Mouse (Mus musculus) liver, postnatal 0 days (tissue): ENCODE data around the gene Tspan13. TPM values are rescaled to one million over a fixed set of nuclear protein-coding genes. Genes with fewer than 3 reads are reported as not detected.

Experiments
- ATAC-seq: fragments of 200-750 bp; cut with Nextera tagmentation; 2 replicates; pipeline ENCODE4 v1.8.0; 2017; ENCODE audit warnings: mild to moderate bottlenecking, moderate library complexity
- DNase-seq: peaks from one replicate; pipeline ENCODE4 v3.0.0-alpha.2; 2016
- H3K27ac ChIP-seq: fragments of 300-500 bp; sonication (generic); 2 replicates; pipeline ENCODE4 v1.5.1; 2014; ENCODE audit warnings: antibody characterized with exemption, moderate library complexity, mild to moderate bottlenecking, low read depth
- H3K27me3 ChIP-seq: fragments of 300-500 bp; sonication (generic); 2 replicates; pipeline ENCODE4 v1.6.1; 2014; ENCODE audit warnings: low read length, control low read depth, mixed read lengths; ENCODE audit not compliant: insufficient read depth
- H3K36me3 ChIP-seq: fragments of 300-500 bp; sonication (generic); replicated peaks from 2 replicates; pipeline ENCODE4 v1.6.1; 2014; ENCODE audit warnings: mild to moderate bottlenecking, control low read depth, low read length, moderate library complexity, mixed read lengths; ENCODE audit not compliant: insufficient read depth
- H3K4me1 ChIP-seq: fragments of 300-500 bp; sonication (generic); 2 replicates; pipeline ENCODE4 v1.6.1; 2014; ENCODE audit warnings: antibody characterized with exemption, mild to moderate bottlenecking, control low read depth; ENCODE audit not compliant: insufficient read depth
- H3K4me2 ChIP-seq: fragments of 300-500 bp; sonication (generic); 2 replicates; pipeline ENCODE4 v1.6.1; 2014; ENCODE audit warnings: low read depth, mild to moderate bottlenecking, low read length, moderate library complexity, mixed read lengths
- H3K4me3 ChIP-seq: fragments of 300-500 bp; sonication (generic); 2 replicates; pipeline ENCODE4 v1.5.1; 2014; ENCODE audit warnings: low read depth, low read length
- H3K9ac ChIP-seq: fragments of 300-500 bp; sonication (generic); replicated peaks from 2 replicates; pipeline ENCODE4 v1.6.1; 2014; ENCODE audit warnings: mild to moderate bottlenecking, moderate library complexity
- H3K9me3 ChIP-seq: fragments of 300-500 bp; sonication (generic); 2 replicates; pipeline ENCODE4 v1.6.1; 2016; ENCODE audit warnings: mild to moderate bottlenecking, control low read depth, low read length, mixed read lengths
- CTCF ChIP-seq: sonication (generic); IDR thresholded peaks from 2 replicates; pipeline ENCODE4 v1.5.1; 2016; ENCODE audit warnings: antibody characterized with exemption, low read depth
- EP300 ChIP-seq: IDR thresholded peaks from 2 replicates; pipeline ENCODE4 v1.6.1; 2016; ENCODE audit warnings: antibody characterized with exemption, low read depth, mild to moderate bottlenecking
- WGBS: fragments of 180-500 bp; shearing (Covaris S2); extraction: QIAGEN DNeasy Blood & Tissue Kit; methylation state at CpG from one replicate; pipeline ENCODE4 v1.1.7; 2014; ENCODE audit not compliant: insufficient replicate concordance; 5-methylcytosine and 5-hydroxymethylcytosine counted together
- polyA plus RNA-seq: library from polyadenylated mRNA; unstranded; fragments of >200 nt; fragmentation: Nextera tagmentation; extraction: Ambion mirVana; gene quantifications from 2 replicates; pipeline ENCODE4 v1.2.1, GENCODE M21; 2015

The Tspan13 gene
- polyA plus RNA-seq, 1 experiment from 2014 or later: 19.7 TPM

DNA sequence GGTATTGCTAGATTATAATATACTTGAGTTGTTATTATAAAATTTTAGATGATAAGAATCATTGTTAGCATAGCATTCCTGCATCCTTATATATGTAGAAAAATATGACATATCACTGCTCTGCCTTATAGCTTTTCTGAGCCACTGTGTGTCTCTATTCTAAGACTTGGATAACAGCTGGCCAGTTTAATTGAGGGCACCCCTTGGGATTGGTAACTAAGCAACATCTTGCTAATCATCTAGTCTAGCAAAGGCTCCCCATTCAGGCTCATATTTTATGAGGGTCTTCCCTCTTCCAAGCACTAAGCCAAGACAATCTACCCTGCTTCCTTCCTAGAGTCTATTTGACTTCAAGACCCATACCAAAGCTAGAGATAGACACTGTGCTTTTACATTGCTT lies 48.2 kb downstream of the Tspan13 start:
- Histone ChIP-seq H3K27me3 (no peaks in the 10 kb centered on the region), H3K4me1 (no peaks in the 10 kb centered on the region), H3K4me3 (no peak overlapping the region), H3K9me3 (no peaks in the 10 kb centered on the region), H3K36me3 (no peaks in the 10 kb centered on the region), H3K9ac (no peak overlapping the region), H3K27ac (no peak overlapping the region), H3K4me2 (no peak overlapping the region)
- DNase-seq: no peak
- TF ChIP-seq EP300: no peak
- no peak for TF ChIP-seq CTCF
- no peak for ATAC-seq

GRCm38 (mm10) chr12:35993583-35993982 lies 48.7 kb downstream of the Tspan13 start:
- no peaks in the 10 kb centered on the region for H3K27me3 ChIP-seq
- no peak overlapping the region for H3K27ac ChIP-seq
- no peak for DNase-seq
- no peaks in the 10 kb centered on the region for H3K36me3 ChIP-seq
- H3K4me2 ChIP-seq: no peak overlapping the region
- 58% methylated on average over 3 of the region's 3 CpGs for WGBS
- no peak overlapping the region for H3K9ac ChIP-seq
- H3K4me3 ChIP-seq: no peak overlapping the region
- no peaks in the 10 kb centered on the region for H3K9me3 ChIP-seq
- TF ChIP-seq CTCF: no peak
- H3K4me1 ChIP-seq: no peaks in the 10 kb centered on the region
- ATAC-seq: no peak

DNA sequence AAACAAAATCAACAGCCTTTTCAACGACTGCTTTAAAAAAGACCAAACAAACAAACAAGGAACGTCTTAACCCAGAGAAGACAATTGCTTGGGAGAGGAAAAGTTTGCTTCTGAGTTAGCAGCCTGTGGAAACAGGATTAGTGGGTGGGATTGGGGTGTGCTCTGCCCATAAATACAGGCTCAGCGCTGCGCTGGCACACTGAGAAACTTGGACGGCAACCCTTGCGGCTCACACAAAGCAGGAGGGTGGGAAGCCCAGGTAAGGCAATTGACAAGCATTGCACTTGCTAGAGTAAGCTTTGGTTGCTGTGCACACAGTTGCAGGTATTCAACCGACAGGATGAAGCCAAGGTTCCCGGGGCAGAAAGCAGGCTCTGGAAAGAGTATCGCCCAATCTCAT lies 49.6 kb downstream of the Tspan13 start, which contains the start of gene Agr2:
Agr2 (plus strand) TSS at position 197 of the 400 bp plus-strand sequence.
- no peaks in the 10 kb centered on the region for H3K27me3 ChIP-seq
- no peak within 1 kb of the TSS for H3K27ac ChIP-seq
- H3K4me1 ChIP-seq: no peaks in the 10 kb centered on the region
- no peaks in the 10 kb centered on the region for H3K9me3 ChIP-seq
- TF ChIP-seq CTCF (no peak), EP300 (no peak)
- no peak within 1 kb of the TSS for H3K4me3 ChIP-seq
- ATAC-seq (no peak), DNase-seq (no peak)
- H3K9ac ChIP-seq: no peak within 1 kb of the TSS
- H3K36me3 ChIP-seq: no peaks in the 10 kb centered on the region
- WGBS: 63% methylated on average over 9 of the region's 9 CpGs
- H3K4me2 ChIP-seq: no peak within 1 kb of the TSS

- no peak overlapping the region for H3K27ac ChIP-seq
- H3K9me3 ChIP-seq: no peaks in the 10 kb centered on the region
- no peak for ATAC-seq
- no peaks in the 10 kb centered on the region for H3K36me3 ChIP-seq
- 82% methylated on average over 5 of the region's 5 CpGs for WGBS
- no peak for DNase-seq
- no peak overlapping the region for H3K4me3 ChIP-seq
- H3K9ac ChIP-seq: no peak overlapping the region
- peaks cover 7% of the 10 kb centered on the region; the same call in 1 of the 2 replicates for H3K4me1 ChIP-seq
- H3K27me3 ChIP-seq: no peaks in the 10 kb centered on the region
- H3K4me2 ChIP-seq: no peak overlapping the region
- TF ChIP-seq EP300 (no peak), CTCF (no peak)
These were observed 57.6 kb downstream of the Tspan13 start for GRCm38 (mm10) chr12:35984743-35985142.

- Histone ChIP-seq H3K4me2 (0 out of 2 replicates have a peak overlapping the region, but pooled peaks have one; percentile 24), H3K27me3 (0 out of 2 replicates have a peak, but pooled peaks cover 4% of the 10 kb centered on the region), H3K36me3 (no peaks in the 10 kb centered on the region), H3K27ac (no peak overlapping the region), H3K9ac (no peak overlapping the region), H3K4me1 (peaks cover 7% of the 10 kb centered on the region; the same call in 1 of the 2 replicates), H3K9me3 (no peaks in the 10 kb centered on the region), H3K4me3 (no peak overlapping the region)
- no peak for ATAC-seq
- no peak for TF ChIP-seq CTCF
- TF ChIP-seq EP300: no peak
- WGBS: 44% methylated on average over 9 of the region's 9 CpGs
- no peak for DNase-seq
These were observed 58.8 kb downstream of the Tspan13 start for GRCm38 (mm10) chr12:35983472-35983871.

- 16% methylated on average over 6 of the region's 6 CpGs for WGBS
- H3K27ac ChIP-seq: no peak overlapping the region
- H3K36me3 ChIP-seq: no peaks in the 10 kb centered on the region
- H3K9ac ChIP-seq: no peak overlapping the region
- H3K9me3 ChIP-seq: no peaks in the 10 kb centered on the region
- H3K4me2 ChIP-seq: no peak overlapping the region
- TF ChIP-seq EP300: no peak
- TF ChIP-seq CTCF: no peak
- DNase-seq (no peak), ATAC-seq (peak; percentile 65)
- peaks cover 7% of the 10 kb centered on the region; the same call in 1 of the 2 replicates for H3K4me1 ChIP-seq
- 0 out of 2 replicates have a peak, but pooled peaks cover 4% of the 10 kb centered on the region for H3K27me3 ChIP-seq
- no peak overlapping the region for H3K4me3 ChIP-seq
These were observed 60.5 kb downstream of the Tspan13 start for GRCm38 (mm10) chr12:35981732-35982360.
